Comparison of ENCODE assay signal across 9 mouse cellular contexts in the genomic region with DNA sequence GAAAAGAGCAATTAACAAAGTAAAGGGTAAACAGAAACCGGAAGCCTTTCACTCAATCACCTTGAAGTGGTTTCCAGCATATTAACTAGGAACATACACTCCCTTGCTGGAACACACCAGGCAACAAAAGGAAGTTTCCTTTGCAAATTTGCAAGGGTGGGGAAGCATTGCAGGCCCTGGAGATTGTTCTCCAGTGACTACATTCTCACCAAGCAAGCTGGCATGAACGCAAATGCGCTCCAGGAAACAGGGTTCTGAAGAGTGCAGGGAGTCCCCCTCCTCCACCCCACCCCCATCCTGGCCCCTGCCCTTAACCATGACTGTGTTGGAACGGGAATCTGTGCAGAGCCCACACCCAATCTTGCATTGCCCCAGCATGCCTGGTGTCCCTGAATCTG. TPM values are rescaled to one million over a fixed set of nuclear protein-coding genes. Genes with fewer than 3 reads are reported as not detected.
DNase-seq lines count a peak whose midpoint lies in the region; ATAC-seq lines count a peak whose summit lies in the region.
"Had no signal": no experiment of that assay in that cellular context is flagged by ENCODE, and none has a peak within 500 bp of the region (broad histone marks: within the 10 kb centered on the region; RNA-seq: fewer than 3 reads in every experiment).

No protein-coding gene starts in this region.

- 0 out of 2 replicates have a peak, but pooled peaks have one; percentile 30 for ATAC-seq in embryonic facial prominence, embryonic 12.5 days (ENCODE audit: insufficient number of reproducible peaks, insufficient read depth, low FRiP score, low TSS enrichment)

- no peak overlapping the region for H3K9ac ChIP-seq in embryonic facial prominence, embryonic 12.5 days
- H3K9ac ChIP-seq: liver, embryonic 14.5 days had no signal

- no peaks in the 10 kb centered on the region for H3K36me3 ChIP-seq in embryonic facial prominence, embryonic 12.5 days
- H3K36me3 ChIP-seq in hindbrain, embryonic 10.5 days, result no peaks in the 10 kb centered on the region

- H3K4me2 ChIP-seq in embryonic facial prominence, embryonic 12.5 days (replicated peaks), result peak overlapping the region; percentile 23

- no peaks in the 10 kb centered on the region for H3K27me3 ChIP-seq in embryonic facial prominence, embryonic 12.5 days
- H3K27me3 ChIP-seq in hindbrain, embryonic 10.5 days (ENCODE audit: insufficient read depth, poor library complexity, severe bottlenecking), result peaks cover 10% of the 10 kb centered on the region; the same call in 1 of the 2 replicates

- 6% methylated on average over 4 of the region's 4 CpGs for WGBS in embryonic facial prominence, embryonic 12.5 days
- 8% methylated on average over 4 of the region's 4 CpGs for WGBS in hindbrain, embryonic 10.5 days

- no peaks in the 10 kb centered on the region for H3K9me3 ChIP-seq in embryonic facial prominence, embryonic 12.5 days
- H3K9me3 ChIP-seq in hindbrain, embryonic 10.5 days, result no peaks in the 10 kb centered on the region

- peak; percentile 20 for DNase-seq in embryo, embryonic 11 days
- no peak for DNase-seq in embryo, embryonic 9.5 days (ENCODE audit: extremely low spot score)
- no peak for DNase-seq in hindbrain, embryonic 10.5 days (ENCODE audit: low spot score)
- DNase-seq in lung, postnatal 10 days, result peak; percentile 60
- DNase-seq in thymus, adult 18-20 months, result no peak
- DNase-seq in left cerebral cortex, adult 9 months (ENCODE audit: low spot score in 2 of 2), result no peak
- DNase-seq in testis, postnatal 10 days (ENCODE audit: low spot score), result no peak

- peak overlapping the region; percentile 66; the same call in 1 of the 2 replicates for H3K27ac ChIP-seq in embryonic facial prominence, embryonic 12.5 days
- H3K27ac ChIP-seq in hindbrain, embryonic 10.5 days, result peak overlapping the region; percentile 51
- H3K27ac ChIP-seq: liver, embryonic 14.5 days had no signal

- no peak overlapping the region for H3K4me3 ChIP-seq in embryonic facial prominence, embryonic 12.5 days
- H3K4me3 ChIP-seq in hindbrain, embryonic 10.5 days, result no peak overlapping the region

- H3K4me1 ChIP-seq in embryonic facial prominence, embryonic 12.5 days, result peaks cover 17% of the 10 kb centered on the region
- H3K4me1 ChIP-seq in hindbrain, embryonic 10.5 days (replicated peaks), result peaks cover 17% of the 10 kb centered on the region

RNA-seq across cellular contexts. Expression of a gene that starts 36.3 kb away (rescaled TPM):
- polyA plus RNA-seq in embryonic facial prominence, embryonic 12.5 days (2016; fragmentation: Nextera tagmentation; extraction: Ambion mirVana), result 271 and 307 TPM in 2 replicates
- 130 and 147 TPM in 2 replicates for polyA plus RNA-seq in hindbrain, embryonic 10.5 days (2016; fragmentation: Nextera tagmentation; extraction: Ambion mirVana)

Comparison
In these comparisons a context has a peak if more than half of its experiments do, and no peak if none do; other contexts are left out.
1. DNase-seq: peak in embryo, embryonic 11 days (single experiment) and lung, postnatal 10 days (single experiment); none in embryo, embryonic 9.5 days (single experiment), hindbrain, embryonic 10.5 days (single experiment), thymus, adult 18-20 months (0 of 2), left cerebral cortex, adult 9 months (0 of 2) and testis, postnatal 10 days (single experiment).